Mouse (Mus musculus): ENCODE data around the gene Oxgr1. TPM values are rescaled to one million over a fixed set of nuclear protein-coding genes. Genes with fewer than 3 reads are reported as not detected.

Gene Oxgr1
- polyA plus RNA-seq, 1 experiment from 2014 or later: 0.03 TPM

GRCm38 (mm10) chr14:119980698-119981235, 61.5 kb downstream of the Oxgr1 start:
- peaks cover 6% of the 10 kb centered on the region for H3K27me3 ChIP-seq
- ChIA-PET CTCF (no interaction called here), POLR2A (no interaction called here)
- in situ Hi-C loops (cut with MboI; ENCODE audit: low pct_unique_long_range_greater_than_20kb): no loop called here
- no peak for TF ChIP-seq CTCF (IDR thresholded peaks at IDR 0.05)
- ATAC-seq (no peak), DNase-seq (ENCODE audit: low read depth, low spot score) (no peak)

Other genes starting within 250 kb of the Oxgr1 start
- gene Mbnl2, start 233.2 kb upstream of the Oxgr1 start, polyA plus RNA-seq (2021): 132 TPM